Mouse (Mus musculus) ES-Bruce4 (cell line): ENCODE results near the gene 1700066M21Rik. TPM values are rescaled to one million over a fixed set of nuclear protein-coding genes. Genes with fewer than 3 reads are reported as not detected.

Experiments
- H3K27ac ChIP-seq: 2 replicates; pipeline ENCODE4 v1.5.1; 2012; ENCODE audit warnings: low read length, inconsistent platforms; ENCODE audit not compliant: insufficient read depth
- H3K27me3 ChIP-seq: 2 replicates; pipeline ENCODE4 v1.6.1; 2012; ENCODE audit warnings: mild to moderate bottlenecking, low read length, inconsistent platforms; ENCODE audit not compliant: control insufficient read depth, poor library complexity, insufficient read depth, severe bottlenecking
- H3K36me3 ChIP-seq: 2 replicates; pipeline ENCODE4 v1.6.1; 2012; ENCODE audit warnings: inconsistent platforms, mild to moderate bottlenecking, low read length, moderate library complexity; ENCODE audit not compliant: control insufficient read depth, poor library complexity, insufficient read depth, severe bottlenecking
- H3K4me1 ChIP-seq: one replicate; pipeline ENCODE4 v1.8.1; 2011; ENCODE audit warnings: low read length; ENCODE audit not compliant: control insufficient read depth, insufficient read depth
- H3K4me3 ChIP-seq: 2 replicates; pipeline ENCODE4 v1.5.1; 2011; ENCODE audit warnings: low read depth, mild to moderate bottlenecking, low read length
- H3K9ac ChIP-seq: 2 replicates; pipeline ENCODE4 v1.6.1; 2012; ENCODE audit warnings: low read depth, mild to moderate bottlenecking, inconsistent platforms; ENCODE audit not compliant: poor library complexity, severe bottlenecking
- H3K9me3 ChIP-seq: replicated peaks from 2 replicates; pipeline ENCODE4 v1.6.1; 2012; ENCODE audit warnings: mild to moderate bottlenecking, low read length, inconsistent platforms; ENCODE audit not compliant: control insufficient read depth, poor library complexity, insufficient read depth, severe bottlenecking
- CTCF ChIP-seq: IDR thresholded peaks from one replicate; pipeline ENCODE4 v1.8.1; 2011; ENCODE audit warnings: low read depth, low read length
- EP300 ChIP-seq: IDR thresholded peaks from 2 replicates; pipeline ENCODE4 v1.6.1; 2011; ENCODE audit warnings: low read depth, low read length; ENCODE audit not compliant: insufficient read depth
- POLR2A ChIP-seq: IDR thresholded peaks from one replicate; pipeline ENCODE4 v1.8.1; 2011; ENCODE audit warnings: low read length; ENCODE audit not compliant: insufficient read depth
- polyA plus RNA-seq: library from polyadenylated mRNA; stranded (reverse); fragments of >200 nt; gene quantifications from 2 replicates; pipeline ENCODE4 v1.2.4, GENCODE M21; 2011; ENCODE audit warnings: low read depth; ENCODE audit not compliant: missing spikeins, insufficient read depth, insufficient read length

The 1700066M21Rik gene
- polyA plus RNA-seq, 1 experiment: 6.1 TPM

DNA sequence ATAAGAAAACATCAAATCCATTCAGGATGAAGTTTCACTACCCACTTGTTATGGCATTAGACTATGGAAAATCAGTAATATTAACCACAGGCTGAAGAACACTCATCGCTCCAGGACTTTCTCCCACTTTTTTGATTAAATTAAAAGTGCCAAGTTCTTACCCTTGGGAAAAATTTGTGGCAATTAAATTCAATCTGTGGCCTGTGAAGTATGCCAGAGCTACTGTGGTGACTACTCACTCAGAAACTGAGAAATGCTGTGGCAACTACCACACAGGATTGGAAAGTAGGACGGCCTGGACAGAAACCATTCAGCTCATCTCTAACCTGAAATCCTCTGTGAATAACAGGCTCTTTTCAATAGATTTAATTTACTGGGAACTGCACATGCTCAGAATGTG is 22.9 kb downstream of the 1700066M21Rik start:
- Histone ChIP-seq H3K27me3 (no peaks in the 10 kb centered on the region), H3K36me3 (peaks cover 4% of the 10 kb centered on the region), H3K9ac (no peak overlapping the region), H3K9me3 (no peaks in the 10 kb centered on the region), H3K4me3 (no peak overlapping the region), H3K4me1 (no peaks in the 10 kb centered on the region), H3K27ac (no peak overlapping the region)
- no peak for TF ChIP-seq POLR2A
- TF ChIP-seq CTCF: no peak
- TF ChIP-seq EP300: no peak

DNA sequence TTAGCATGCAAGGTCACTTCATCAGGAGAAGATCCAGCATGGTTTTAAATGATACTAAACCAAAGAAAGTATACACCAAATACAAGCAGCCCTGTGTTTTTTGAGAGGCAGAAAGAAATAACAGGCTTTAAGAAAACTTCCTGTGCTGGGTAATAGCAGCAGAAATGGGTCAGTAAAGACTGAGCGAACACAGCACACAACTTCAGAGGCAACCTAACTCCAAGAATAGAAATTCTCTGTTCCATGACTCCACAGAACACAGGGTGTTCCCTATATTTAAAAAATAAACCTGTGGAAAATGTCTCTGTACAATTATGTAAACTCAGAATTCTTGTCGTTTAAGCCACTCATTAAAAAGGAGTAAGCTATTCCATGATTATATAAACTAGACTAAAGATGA is 23.5 kb downstream of the 1700066M21Rik start:
- Histone ChIP-seq H3K36me3 (peaks cover 4% of the 10 kb centered on the region), H3K4me3 (no peak overlapping the region), H3K27me3 (no peaks in the 10 kb centered on the region), H3K27ac (no peak overlapping the region), H3K9me3 (no peaks in the 10 kb centered on the region), H3K9ac (no peak overlapping the region), H3K4me1 (no peaks in the 10 kb centered on the region)
- TF ChIP-seq CTCF: no peak
- TF ChIP-seq POLR2A: no peak
- no peak for TF ChIP-seq EP300

- Histone ChIP-seq H3K4me1 (no peaks in the 10 kb centered on the region), H3K9ac (no peak overlapping the region), H3K9me3 (no peaks in the 10 kb centered on the region), H3K27ac (no peak overlapping the region), H3K4me3 (no peak overlapping the region), H3K36me3 (peaks cover 4% of the 10 kb centered on the region), H3K27me3 (no peaks in the 10 kb centered on the region)
- TF ChIP-seq CTCF: no peak
- TF ChIP-seq EP300: no peak
- TF ChIP-seq POLR2A: no peak
Measured at GRCm38 (mm10) chr1:57402116-57402515, 24.7 kb downstream of the 1700066M21Rik start.

- Histone ChIP-seq H3K9me3 (no peaks in the 10 kb centered on the region), H3K9ac (peak within 1 kb of the TSS; percentile 75), H3K36me3 (no peaks in the 10 kb centered on the region), H3K27ac (peak within 1 kb of the TSS; percentile 49), H3K27me3 (no peaks in the 10 kb centered on the region), H3K4me3 (peak within 1 kb of the TSS; percentile 79), H3K4me1 (no peaks in the 10 kb centered on the region)
- TF ChIP-seq CTCF: no peak
- peak; percentile 12 for TF ChIP-seq POLR2A
- no peak for TF ChIP-seq EP300
Measured at GRCm38 (mm10) chr1:57406187-57407151, 29.0 kb downstream of the 1700066M21Rik start, which contains the start of the genes Maip1 and Tyw5. Gene Maip1 (plus strand): TSS chr1:57406328. Gene Tyw5 (minus strand): TSS chr1:57407101.

DNA sequence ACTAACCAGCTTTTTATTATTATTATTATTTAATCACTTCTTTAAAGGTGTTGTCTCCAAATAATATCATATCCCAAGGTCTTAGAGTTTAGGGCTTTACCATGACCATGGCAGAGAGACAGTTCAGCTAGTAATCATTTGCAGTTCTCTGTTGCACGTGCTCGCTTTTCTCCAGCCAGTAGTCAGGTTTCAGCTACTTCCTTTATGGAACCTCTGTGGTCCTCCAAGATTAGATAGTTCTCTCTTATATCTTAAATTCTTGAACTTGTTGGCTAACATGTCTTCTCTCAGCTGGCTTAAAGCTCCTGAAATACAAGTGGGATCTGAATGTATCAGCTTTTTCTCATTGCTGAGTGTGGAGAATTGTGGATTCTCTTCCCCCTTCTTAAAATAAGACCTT is 31.6 kb downstream of the 1700066M21Rik start:
- no peaks in the 10 kb centered on the region for H3K9me3 ChIP-seq
- no peak overlapping the region for H3K9ac ChIP-seq
- no peak overlapping the region for H3K4me3 ChIP-seq
- H3K4me1 ChIP-seq: no peaks in the 10 kb centered on the region
- no peaks in the 10 kb centered on the region for H3K27me3 ChIP-seq
- H3K36me3 ChIP-seq: peaks cover 18% of the 10 kb centered on the region
- no peak for TF ChIP-seq EP300
- no peak for TF ChIP-seq CTCF
- TF ChIP-seq POLR2A: no peak
- H3K27ac ChIP-seq: no peak overlapping the region

- Histone ChIP-seq H3K27me3 (no peaks in the 10 kb centered on the region), H3K9me3 (0 out of 2 replicates have a peak, but pooled peaks cover 2% of the 10 kb centered on the region), H3K36me3 (peaks cover 19% of the 10 kb centered on the region), H3K4me3 (no peak overlapping the region), H3K4me1 (no peaks in the 10 kb centered on the region), H3K27ac (no peak overlapping the region), H3K9ac (no peak overlapping the region)
- TF ChIP-seq POLR2A: no peak
- TF ChIP-seq EP300: no peak
- no peak for TF ChIP-seq CTCF
Measured at GRCm38 (mm10) chr1:57413397-57413796, 36.0 kb downstream of the 1700066M21Rik start.
